Mouse (Mus musculus) thymus, postnatal 25 days (tissue): ENCODE measurements around the gene Cd5.

Source experiments
- DNase-seq: peaks from one replicate; pipeline ENCODE4 v3.0.0; 2022

Cd5 gene

GRCm38 (mm10) chr19:10724629-10725363 lies 14.0 kb downstream of the Cd5 start:
- no peak for DNase-seq

GRCm38 (mm10) chr19:10723649-10724048 lies 15.2 kb downstream of the Cd5 start:
- DNase-seq = no peak

DNA sequence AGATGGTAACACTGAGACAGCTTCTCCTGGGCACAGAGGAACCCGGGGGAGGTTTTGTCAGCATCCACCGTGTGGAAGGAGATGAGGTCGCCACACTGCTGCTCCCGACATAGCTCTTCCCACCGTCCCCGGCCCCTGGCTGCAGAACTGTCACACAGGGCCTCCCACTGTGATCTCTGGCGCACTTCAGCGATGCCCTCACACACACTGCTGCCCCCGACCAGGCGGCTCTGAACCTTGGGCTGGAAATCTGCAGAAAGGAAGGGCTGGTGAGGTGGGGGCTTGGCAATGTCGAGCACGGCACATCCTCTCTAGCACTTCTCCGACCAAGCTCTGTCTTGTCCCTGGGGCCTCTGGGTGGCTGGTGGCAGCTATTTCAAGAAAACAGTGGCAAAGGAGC lies 15.7 kb downstream of the Cd5 start:
- no peak for DNase-seq

DNA sequence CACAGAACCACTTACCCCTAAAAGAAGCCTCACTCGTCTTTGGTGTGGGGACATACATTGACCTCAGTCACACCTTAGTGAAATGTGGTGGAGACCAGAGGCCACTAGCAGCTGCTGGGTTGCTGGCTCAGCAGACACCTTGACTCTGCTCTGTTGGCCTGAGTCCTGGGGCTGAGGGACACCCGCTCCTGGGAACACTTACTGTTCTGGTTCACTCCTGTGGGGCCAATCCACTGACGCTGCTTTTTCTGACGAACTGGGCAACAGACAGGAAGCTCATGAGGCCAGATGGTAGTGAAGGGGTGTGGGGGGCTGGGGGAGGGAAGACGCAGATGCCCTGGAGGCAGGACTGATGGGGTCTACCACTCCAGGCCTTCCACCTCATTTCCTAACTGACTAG lies 17.7 kb downstream of the Cd5 start:
- no peak for DNase-seq

DNA sequence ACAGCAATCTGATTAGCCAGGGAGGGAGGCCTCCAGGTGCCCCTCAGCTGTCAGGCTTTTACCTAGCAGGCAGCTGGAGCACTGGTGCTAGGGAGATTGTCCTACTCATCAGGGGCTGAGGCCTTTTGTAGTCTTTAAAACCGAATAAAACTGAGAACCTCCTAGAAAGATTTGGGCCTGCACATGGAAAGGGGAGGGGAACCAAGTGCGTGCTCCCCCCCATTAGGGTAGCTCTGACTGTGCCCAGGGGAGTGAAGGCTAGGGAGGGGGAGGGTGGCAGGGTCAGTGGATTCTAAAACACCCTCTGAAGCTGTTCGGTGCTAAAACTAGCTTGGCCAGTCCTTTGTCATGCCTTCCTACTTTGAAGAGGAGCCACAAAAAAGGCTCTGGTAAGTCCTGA lies 18.3 kb downstream of the Cd5 start:
- no peak for DNase-seq

DNA sequence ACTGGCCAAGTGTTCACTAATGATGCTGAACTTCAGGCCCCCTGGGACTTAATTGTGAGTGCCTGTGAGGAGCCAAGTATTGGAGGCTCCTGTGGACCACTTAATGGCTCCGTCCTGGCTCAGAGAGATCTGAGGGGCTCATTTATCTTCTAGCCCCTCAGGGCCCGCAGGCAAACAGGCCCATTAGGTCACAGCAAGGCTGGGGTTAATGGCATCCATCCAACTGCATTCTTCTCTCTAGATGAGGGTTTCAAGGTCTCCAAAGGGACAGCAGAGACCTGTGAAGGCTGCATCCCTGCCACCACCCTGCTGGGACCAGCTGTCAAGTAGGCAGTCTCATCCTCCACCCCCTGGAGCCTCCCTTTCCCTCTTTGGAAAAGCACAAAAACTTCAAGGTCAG lies 19.1 kb downstream of the Cd5 start:
- no peak for DNase-seq

GRCm38 (mm10) chr19:10718251-10718775 lies 20.5 kb downstream of the Cd5 start:
- DNase-seq = no peak

DNA sequence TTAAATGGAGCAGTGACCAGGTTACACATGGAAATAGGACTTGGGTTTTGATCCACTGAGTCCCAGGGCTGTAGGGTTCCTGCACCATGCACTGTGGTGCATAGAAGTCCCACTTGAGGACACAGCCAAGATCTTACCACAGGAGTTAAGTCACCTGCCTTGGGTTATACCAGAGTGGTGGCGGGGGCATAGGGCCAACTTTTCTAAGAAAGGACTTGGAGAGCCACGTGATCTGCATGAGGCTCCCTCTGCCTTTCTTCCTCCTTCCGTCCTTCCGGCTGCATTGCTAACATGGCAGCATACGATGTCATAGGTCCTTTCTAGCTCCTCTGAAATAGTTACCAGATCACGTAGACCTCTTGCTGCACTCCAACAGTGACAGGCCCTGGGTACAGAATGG lies 23.3 kb downstream of the Cd5 start:
- no peak for DNase-seq

- peak; percentile 87 for DNase-seq
Observed at GRCm38 (mm10) chr19:10714682-10715475, 23.9 kb downstream of the Cd5 start.

- no peak for DNase-seq
Observed at GRCm38 (mm10) chr19:10714168-10714567, 24.6 kb downstream of the Cd5 start.

DNA sequence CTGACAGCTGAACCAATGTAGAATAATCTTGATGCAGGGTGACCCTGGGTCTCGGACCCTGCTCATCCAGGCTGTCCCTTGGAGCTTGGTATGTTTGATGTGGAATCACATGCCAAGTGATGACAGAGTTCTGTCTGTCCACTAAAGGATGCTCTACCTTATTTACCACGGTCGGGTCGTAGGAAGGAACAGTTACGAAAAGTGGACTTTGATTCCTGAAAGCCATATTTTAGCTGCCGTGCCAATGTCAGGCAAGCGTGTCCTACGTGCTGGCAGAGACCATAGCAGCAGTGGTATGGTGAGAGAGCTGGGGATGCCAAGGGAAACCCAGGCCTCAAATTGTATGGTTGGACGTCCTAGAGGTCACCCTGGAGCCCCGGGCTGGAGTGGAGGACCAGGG lies 25.3 kb downstream of the Cd5 start:
- DNase-seq = no peak

GRCm38 (mm10) chr19:10712646-10713045 lies 26.2 kb downstream of the Cd5 start:
- DNase-seq = no peak

- no peak for DNase-seq
Observed at GRCm38 (mm10) chr19:10712194-10712593, 26.6 kb downstream of the Cd5 start.

- no peak for DNase-seq
Observed at GRCm38 (mm10) chr19:10710751-10711150, 28.1 kb downstream of the Cd5 start.

GRCm38 (mm10) chr19:10710088-10710511 lies 28.7 kb downstream of the Cd5 start:
- peak; percentile 64 for DNase-seq

DNA sequence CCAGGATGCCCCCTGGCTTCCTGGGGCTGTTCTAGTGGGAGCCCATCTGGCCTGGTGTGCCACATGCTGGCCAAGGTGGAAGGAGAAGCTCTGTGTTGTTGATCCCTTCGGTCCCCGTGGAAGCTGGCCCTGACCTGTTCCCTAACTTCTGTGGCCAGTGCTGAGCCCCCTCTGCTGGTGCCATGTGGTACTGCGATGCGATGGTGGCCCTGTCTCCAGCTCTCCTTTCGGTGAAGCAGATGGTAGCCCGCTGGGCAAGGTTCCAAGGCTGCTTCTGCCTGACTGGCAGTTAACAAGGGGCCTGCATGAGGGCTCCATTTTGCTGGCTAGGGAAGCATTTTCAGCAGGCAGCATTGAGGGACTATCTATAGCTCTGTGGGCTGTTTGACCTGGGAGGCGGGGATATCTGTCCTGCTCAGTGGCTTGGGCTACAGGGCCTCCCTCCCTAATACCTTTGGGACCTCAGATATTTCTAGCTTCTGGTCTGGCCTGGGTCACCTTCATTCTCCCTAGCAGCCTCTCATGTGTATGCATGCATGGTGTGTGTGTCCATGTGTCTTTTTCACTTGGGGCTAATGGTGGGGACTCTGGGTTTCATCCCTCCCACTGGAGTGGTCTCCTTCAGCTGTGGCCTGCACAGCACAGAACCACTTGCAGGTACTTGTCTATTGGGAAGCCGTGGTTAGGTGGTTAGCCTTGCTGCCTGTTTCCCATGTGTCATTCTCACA lies 29.3 kb downstream of the Cd5 start:
- peak; percentile 89 for DNase-seq

GRCm38 (mm10) chr19:10708900-10709299 lies 29.9 kb downstream of the Cd5 start:
- DNase-seq = no peak

- no peak for DNase-seq
Observed at GRCm38 (mm10) chr19:10707881-10708280, 30.9 kb downstream of the Cd5 start.

DNA sequence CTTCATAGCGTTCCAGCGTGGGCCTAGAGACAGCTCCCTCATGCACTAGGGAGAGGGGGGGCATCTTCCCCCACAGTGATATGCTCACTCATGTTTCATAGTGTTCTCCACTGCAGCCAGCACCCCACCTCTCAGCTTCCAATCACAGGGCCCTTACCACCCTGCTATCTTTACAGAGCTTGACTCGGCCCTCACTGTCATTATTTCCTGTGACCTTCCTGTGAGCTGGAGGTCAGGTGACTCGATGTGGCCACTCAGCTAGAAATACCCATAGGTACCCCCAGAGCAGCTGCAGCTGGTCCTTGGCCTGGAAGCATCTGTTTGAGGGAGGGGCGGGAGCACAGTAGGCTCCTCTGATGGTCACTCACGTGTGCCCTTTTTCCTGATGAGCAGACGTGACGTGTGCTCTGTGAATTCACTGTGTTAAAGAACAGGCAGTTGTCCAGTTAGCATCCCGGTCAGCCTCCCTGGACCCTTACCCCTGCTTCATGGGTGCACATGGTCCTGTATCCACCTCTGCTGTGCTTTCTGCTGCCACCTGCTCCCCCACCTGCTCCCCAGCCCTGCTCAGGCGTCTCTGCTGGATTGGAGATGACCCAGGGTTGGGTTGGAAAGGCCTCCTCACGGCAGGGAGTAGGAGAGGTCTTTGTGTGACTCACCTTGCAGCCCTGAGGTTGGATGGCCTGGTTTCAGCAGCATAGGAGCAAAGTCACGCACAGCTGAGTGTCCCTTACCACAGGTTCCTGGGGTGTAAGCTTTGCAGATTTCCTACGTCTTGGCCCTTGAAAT lies 31.5 kb downstream of the Cd5 start:
- DNase-seq = no peak

DNA sequence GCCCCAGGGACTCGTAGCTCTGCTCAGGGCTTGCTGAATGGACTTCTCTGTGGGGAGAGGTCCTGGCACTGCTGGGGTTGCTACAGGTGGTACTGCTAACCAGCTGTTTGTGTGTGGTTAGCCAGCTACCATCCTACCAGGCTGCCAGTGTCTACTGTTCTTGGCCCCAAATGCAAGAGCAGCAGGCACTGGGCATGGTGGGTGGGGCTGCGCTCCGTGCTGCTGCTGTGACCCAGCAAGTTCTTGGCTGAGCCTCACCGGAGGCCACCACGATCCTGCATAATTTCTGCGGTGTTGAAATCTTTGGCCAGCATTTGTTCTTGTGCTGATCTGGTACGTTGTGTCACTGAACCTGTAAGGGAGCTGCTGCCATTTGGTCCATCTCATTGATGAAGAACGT lies 35.3 kb downstream of the Cd5 start:
- no peak for DNase-seq

GRCm38 (mm10) chr19:10702125-10702524 lies 36.7 kb downstream of the Cd5 start:
- no peak for DNase-seq

- DNase-seq = no peak
Observed at GRCm38 (mm10) chr19:10701013-10701726, 37.6 kb downstream of the Cd5 start.
